Mouse (Mus musculus) lung, adult 2 months (tissue): ENCODE data around the gene Vezt.

Experiments used
- CTCF ChIP-seq: fragments of 200-500 bp; IDR thresholded peaks from 2 replicates; pipeline ENCODE4 v1.5.1; 2011; ENCODE audit warnings: mild to moderate bottlenecking, low read length, control low read depth; ENCODE audit not compliant: insufficient read depth
- POLR2A ChIP-seq: fragments of 200-500 bp; IDR thresholded peaks from 2 replicates; pipeline ENCODE4 v1.6.1; 2011; ENCODE audit warnings: low read depth, mild to moderate bottlenecking, control low read depth, low read length, borderline replicate concordance; ENCODE audit errors: extremely low read depth

- TF ChIP-seq CTCF, result no peak
- no peak for TF ChIP-seq POLR2A
These were observed 27.3 kb downstream of the Vezt start for GRCm38 (mm10) chr10:94008356-94008755.
